Mouse (Mus musculus) ES-E14 (cell line): Measurements from ENCODE around the gene Ern2.

ENCODE experiments used
- CHD2 ChIP-seq: IDR thresholded peaks from 2 replicates; pipeline ENCODE4 v1.6.1; 2014; ENCODE audit warnings: mild to moderate bottlenecking, low read depth, low read length, inconsistent platforms
- ZC3H11A ChIP-seq: IDR thresholded peaks from 2 replicates; pipeline ENCODE4 v1.6.1; 2012; ENCODE audit warnings: low read depth, mild to moderate bottlenecking, inconsistent platforms, low read length, borderline replicate concordance
- ZNF384 ChIP-seq: IDR thresholded peaks from 2 replicates; pipeline ENCODE4 v1.6.1; 2012; ENCODE audit warnings: low read depth, low read length, inconsistent platforms

DNA sequence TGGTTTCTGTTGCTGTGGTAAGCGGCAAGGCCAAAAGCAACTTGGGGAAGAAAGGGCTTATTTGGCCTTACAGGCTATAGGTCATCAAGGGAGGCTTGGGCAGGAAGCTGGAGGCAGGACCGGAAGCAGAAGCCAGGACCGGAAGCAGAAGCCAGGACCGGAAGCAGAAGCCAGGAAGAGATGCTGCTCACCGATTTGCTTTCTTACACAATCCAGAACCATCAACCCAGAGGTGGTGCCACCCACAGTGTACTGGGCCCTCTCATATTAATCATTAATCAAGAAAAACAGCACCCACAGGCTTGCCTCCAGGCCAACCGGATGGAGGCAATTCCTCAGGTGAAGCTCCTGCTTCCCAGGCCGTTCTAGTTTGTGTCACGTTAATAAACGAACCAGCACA lies 10.8 kb upstream of the Ern2 start:
- TF ChIP-seq CHD2 (no peak), ZC3H11A (no peak), ZNF384 (no peak)
